Comparison of ENCODE assay signal across 8 mouse cellular contexts in genomic region chr7:29316976-29317375, GRCm38 (mm10). TPM values are rescaled to one million over a fixed set of nuclear protein-coding genes. Genes with fewer than 3 reads are reported as not detected.
DNase-seq lines count a peak whose midpoint lies in the region; ATAC-seq and TF ChIP-seq lines count a peak whose summit lies in the region.

No protein-coding gene starts in this region.

- no peak for TF ChIP-seq POLR2A in kidney, adult 2 months (IDR thresholded peaks at IDR 0.05; ENCODE audit: low read depth, low read length)

- H3K9ac ChIP-seq in hindbrain, embryonic 12.5 days = peak overlapping the region; percentile 50; the same call in 1 of the 2 replicates
- no peak overlapping the region for H3K9ac ChIP-seq in liver, embryonic 11.5 days (ENCODE audit: low read depth, low read length)

- H3K4me2 ChIP-seq in hindbrain, embryonic 12.5 days (replicated peaks) = peak overlapping the region; percentile 41
- peak overlapping the region; percentile 68 for H3K4me2 ChIP-seq in liver, embryonic 11.5 days

- no peaks in the 10 kb centered on the region for H3K27me3 ChIP-seq in hindbrain, embryonic 12.5 days
- H3K27me3 ChIP-seq in liver, embryonic 11.5 days (replicated peaks; ENCODE audit: control insufficient read depth, insufficient read depth, low read length) = no peaks in the 10 kb centered on the region
- H3K27me3 ChIP-seq in kidney, adult 2 months (replicated peaks; ENCODE audit: control insufficient read depth, insufficient read depth, low read length) = no peaks in the 10 kb centered on the region

- peaks cover 23% of the 10 kb centered on the region for H3K36me3 ChIP-seq in hindbrain, embryonic 12.5 days
- H3K36me3 ChIP-seq in liver, embryonic 11.5 days (ENCODE audit: control insufficient read depth, insufficient read depth, low read length) = no peaks in the 10 kb centered on the region
- no peaks in the 10 kb centered on the region for H3K36me3 ChIP-seq in kidney, adult 2 months (ENCODE audit: control insufficient read depth, insufficient read depth, low read length)

- no peaks in the 10 kb centered on the region for H3K9me3 ChIP-seq in hindbrain, embryonic 12.5 days (replicated peaks)
- no peaks in the 10 kb centered on the region for H3K9me3 ChIP-seq in liver, embryonic 11.5 days (ENCODE audit: control insufficient read depth, low read length)

- peak; percentile 39 for ATAC-seq in hindbrain, embryonic 12.5 days (ENCODE audit: low FRiP score)
- ATAC-seq in liver, embryonic 11.5 days (replicated peaks; ENCODE audit: low FRiP score) = 0 out of 2 replicates have a peak, but pooled peaks have one; percentile 21

- no peak for TF ChIP-seq CTCF in kidney, adult 2 months (conservative IDR thresholded peaks at IDR 0.05; ENCODE audit: insufficient read depth, insufficient read length, low read depth, low read length)

- H3K4me3 ChIP-seq in hindbrain, embryonic 12.5 days = no peak overlapping the region
- H3K4me3 ChIP-seq in liver, embryonic 11.5 days (ENCODE audit: low read depth, low read length) = no peak overlapping the region
- no peak overlapping the region for H3K4me3 ChIP-seq in kidney, adult 2 months (ENCODE audit: insufficient read depth, low read depth, low read length)

- peaks cover 92% of the 10 kb centered on the region for H3K4me1 ChIP-seq in hindbrain, embryonic 12.5 days
- peaks cover 64% of the 10 kb centered on the region for H3K4me1 ChIP-seq in liver, embryonic 11.5 days (replicated peaks; ENCODE audit: control insufficient read depth, insufficient read depth, low read length)
- 0 out of 2 replicates have a peak, but pooled peaks cover 4% of the 10 kb centered on the region for H3K4me1 ChIP-seq in kidney, adult 2 months (ENCODE audit: control insufficient read depth, insufficient read depth, low read length)

- peak overlapping the region; percentile 98 for H3K27ac ChIP-seq in hindbrain, embryonic 12.5 days
- peak overlapping the region; percentile 75 for H3K27ac ChIP-seq in liver, embryonic 11.5 days (ENCODE audit: low read depth, low read length)
- H3K27ac ChIP-seq in kidney, adult 2 months (ENCODE audit: insufficient read depth, low read depth, low read length) = no peak overlapping the region

- peak; percentile 73 to 81 for DNase-seq in layer of hippocampus, adult 18-20 months (ENCODE audit: low spot score in 2 of 2)
- DNase-seq in layer of hippocampus, adult 8-10 months (ENCODE audit: low spot score in 2 of 2) = no peak
- DNase-seq in embryo, embryonic 10 days (ENCODE audit: low spot score) = peak; percentile 70
- peak; percentile 47 for DNase-seq in liver, embryonic 11.5 days (ENCODE audit: low spot score)
- DNase-seq in retina, postnatal 1 day = peak; percentile 75
- DNase-seq in kidney, adult 2 months = no peak
- DNase-seq in spleen, postnatal 10 days (ENCODE audit: low spot score in 2 of 2) = no peak

- 7% methylated on average over 10 of the region's 10 CpGs for WGBS in hindbrain, embryonic 12.5 days
- 14% methylated on average over 10 of the region's 10 CpGs for WGBS in liver, embryonic 11.5 days
- 14% methylated on average over 10 of the region's 10 CpGs for WGBS in kidney, adult 2 months

RNA-seq across cellular contexts. Expression of gene Dpf1, which starts 13.2 kb away (rescaled TPM):
- total RNA-seq in layer of hippocampus, adult 18-20 months (2021) = 100 to 1,000 TPM; 105 to 112 TPM
- 100 to 1,000 TPM in 2 of 4 experiments, 10 to 100 TPM in 2; 91.6 to 116 (median 104) TPM for total RNA-seq in layer of hippocampus, adult 8-10 months (2022)
- polyA plus RNA-seq in hindbrain, embryonic 12.5 days (2016; fragmentation: Nextera tagmentation; extraction: Ambion mirVana) = 102 and 110 TPM in 2 replicates
- polyA plus RNA-seq in liver, embryonic 11.5 days (2014; fragmentation: Nextera tagmentation; extraction: Ambion mirVana) = 6.1 and 7.5 TPM in 2 replicates
- 0.07 and 0.11 TPM in 2 replicates for polyA plus RNA-seq in kidney, adult 2 months (2012; rRNA removed)

RNA-seq across cellular contexts. Expression of gene Ppp1r14a, which starts 27.9 kb away (rescaled TPM):
- total RNA-seq in layer of hippocampus, adult 18-20 months (2021) = 10 to 100 TPM; 28.1 to 31.3 TPM
- total RNA-seq in layer of hippocampus, adult 8-10 months (2022) = 10 to 100 TPM; 25.8 to 40.8 (median 33.5) TPM
- 20.8 and 22.4 TPM in 2 replicates for polyA plus RNA-seq in hindbrain, embryonic 12.5 days (2016; fragmentation: Nextera tagmentation; extraction: Ambion mirVana)
- 6.0 and 6.9 TPM in 2 replicates for polyA plus RNA-seq in liver, embryonic 11.5 days (2014; fragmentation: Nextera tagmentation; extraction: Ambion mirVana)
- polyA plus RNA-seq in kidney, adult 2 months (2012; rRNA removed) = 12.3 and 16.1 TPM in 2 replicates

RNA-seq across cellular contexts. Expression of gene Spint2, which starts 35.3 kb away (rescaled TPM):
- 10 to 100 TPM; 21.9 to 26.1 TPM for total RNA-seq in layer of hippocampus, adult 18-20 months (2021)
- total RNA-seq in layer of hippocampus, adult 8-10 months (2022) = 10 to 100 TPM; 22.3 to 30.6 (median 25.9) TPM
- polyA plus RNA-seq in hindbrain, embryonic 12.5 days (2016; fragmentation: Nextera tagmentation; extraction: Ambion mirVana) = 42.6 and 63.3 TPM in 2 replicates
- 51.6 and 53.7 TPM in 2 replicates for polyA plus RNA-seq in liver, embryonic 11.5 days (2014; fragmentation: Nextera tagmentation; extraction: Ambion mirVana)
- polyA plus RNA-seq in kidney, adult 2 months (2012; rRNA removed) = 421 and 474 TPM in 2 replicates

Comparison
In these comparisons a context has a peak if more than half of its experiments do, and no peak if none do; other contexts are left out.
1. DNase-seq: peak in layer of hippocampus, adult 18-20 months (2 of 2), embryo, embryonic 10 days (single experiment), liver, embryonic 11.5 days (single experiment) and retina, postnatal 1 day (single experiment); none in layer of hippocampus, adult 8-10 months (0 of 2), kidney, adult 2 months (single experiment) and spleen, postnatal 10 days (0 of 2).
2. RNA of gene Dpf1, which starts 13.2 kb away (polyA plus RNA-seq): 102 to 110 TPM in hindbrain, embryonic 12.5 days; 6.1 to 7.5 TPM in liver, embryonic 11.5 days and 0.07 to 0.11 TPM in kidney, adult 2 months; every median in the first group is over 10 times any median in the second.